Mouse (Mus musculus): ENCODE measurements around the gene Gabarap. TPM values are rescaled to one million over a fixed set of nuclear protein-coding genes. Genes with fewer than 3 reads are reported as not detected.

Gene Gabarap
- polyA plus RNA-seq, 1 experiment from 2014 or later = 590 TPM

DNA sequence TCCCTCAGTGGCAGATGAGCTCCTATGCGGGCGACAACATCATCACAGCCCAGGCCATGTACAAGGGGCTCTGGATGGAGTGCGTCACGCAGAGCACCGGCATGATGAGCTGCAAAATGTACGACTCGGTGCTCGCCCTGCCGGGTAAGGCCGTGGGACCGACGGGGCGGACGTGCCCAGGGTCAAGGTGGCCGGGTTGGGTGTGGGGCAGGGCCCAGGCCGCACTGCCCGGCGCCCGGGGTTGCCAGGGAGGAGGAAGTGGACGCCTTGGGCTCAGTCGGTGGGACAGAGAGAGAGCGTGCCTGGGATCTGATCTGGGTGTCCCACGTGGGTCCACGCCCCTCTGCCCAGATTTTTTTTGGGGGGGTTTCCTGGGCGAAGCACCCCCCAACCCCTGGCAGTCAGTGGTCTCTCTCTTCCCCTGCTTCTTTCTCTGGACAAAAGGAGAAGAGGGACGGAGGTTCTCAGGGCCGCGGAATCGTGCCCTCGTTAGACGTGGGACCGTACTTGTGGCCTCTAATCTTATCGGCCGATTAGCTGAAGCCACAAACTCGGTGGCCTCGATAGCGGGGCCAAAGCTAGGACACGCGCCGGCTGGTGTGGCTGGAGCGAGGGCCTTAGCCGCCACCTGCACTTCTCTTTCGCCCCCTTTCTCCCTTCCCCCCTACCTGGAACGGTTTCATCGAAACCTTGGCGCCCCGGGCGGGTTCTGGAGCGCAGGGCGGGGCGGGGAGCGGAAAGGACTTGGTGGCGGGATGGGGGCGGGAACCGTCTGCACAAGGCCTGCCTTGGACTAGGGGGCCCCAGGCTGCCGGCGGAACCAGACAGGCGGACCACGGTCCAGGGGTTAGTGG lies 24.7 kb upstream of the Gabarap start:
- ATAC-seq (ENCODE audit: low read depth) (peak; percentile 27), DNase-seq (ENCODE audit: low spot score) (peak; percentile 67)
- Histone ChIP-seq H3K27me3 (replicated peaks; ENCODE audit: control insufficient read depth, insufficient read depth, low read length) (peaks cover 61% of the 10 kb centered on the region), H3K27ac (replicated peaks; ENCODE audit: low read depth, low read length) (0 out of 2 replicates have a peak overlapping the region, but pooled peaks have one; percentile 8), H3K4me1 (ENCODE audit: control insufficient read depth, insufficient read depth, low read length) (peaks cover 6% of the 10 kb centered on the region; the same call in 1 of the 2 replicates), H3K9me3 (ENCODE audit: control insufficient read depth, low read length) (no peaks in the 10 kb centered on the region), H3K36me3 (ENCODE audit: control insufficient read depth, insufficient read depth, low read length) (peaks cover 32% of the 10 kb centered on the region), H3K4me2 (ENCODE audit: low read depth, low read length) (peak overlapping the region; percentile 67), H3K9ac (ENCODE audit: low read depth, low read length) (peak overlapping the region; percentile 62), H3K4me3 (ENCODE audit: low read depth, low read length) (peak overlapping the region; percentile 45)
- WGBS = 2% methylated on average over 39 of the region's 59 CpGs

DNA sequence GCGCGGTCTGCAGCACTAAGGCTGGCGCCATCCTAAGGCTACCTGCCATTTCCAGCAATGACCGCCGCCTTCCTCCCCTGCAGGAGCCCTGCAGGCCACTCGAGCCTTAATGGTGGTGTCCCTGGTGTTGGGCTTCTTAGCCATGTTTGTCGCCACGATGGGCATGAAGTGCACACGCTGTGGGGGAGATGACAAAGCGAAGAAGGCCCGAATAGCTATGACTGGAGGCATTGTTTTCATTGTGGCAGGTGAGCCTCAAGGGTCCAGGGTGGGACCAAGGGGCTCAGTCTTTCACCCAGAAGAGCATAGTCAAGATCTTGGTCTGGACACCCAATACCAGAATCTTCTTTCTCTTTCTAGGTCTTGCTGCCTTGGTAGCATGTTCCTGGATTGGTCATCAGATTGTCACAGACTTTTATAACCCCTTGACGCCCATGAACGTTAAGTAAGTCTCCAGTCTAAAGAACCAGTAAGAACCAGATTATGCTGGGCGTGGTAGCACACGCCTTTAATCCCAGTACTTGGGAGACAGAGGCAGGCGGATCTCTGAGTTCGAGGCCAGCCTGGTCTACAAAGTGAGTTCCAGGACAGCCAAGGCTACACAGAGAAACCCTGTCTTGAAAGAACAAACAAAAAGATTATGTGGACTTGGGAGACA lies 24.0 kb upstream of the Gabarap start:
- WGBS = 49% methylated on average over 13 of the region's 17 CpGs
- DNase-seq (ENCODE audit: low spot score) (no peak), ATAC-seq (ENCODE audit: low read depth) (no peak)
- no peaks in the 10 kb centered on the region for H3K9me3 ChIP-seq (ENCODE audit: control insufficient read depth, low read length)
- H3K27ac ChIP-seq (replicated peaks; ENCODE audit: low read depth, low read length) = 0 out of 2 replicates have a peak overlapping the region, but pooled peaks have one; percentile 8
- H3K27me3 ChIP-seq (replicated peaks; ENCODE audit: control insufficient read depth, insufficient read depth, low read length) = peaks cover 59% of the 10 kb centered on the region
- peaks cover 32% of the 10 kb centered on the region for H3K36me3 ChIP-seq (ENCODE audit: control insufficient read depth, insufficient read depth, low read length)
- H3K9ac ChIP-seq (ENCODE audit: low read depth, low read length) = peak overlapping the region; percentile 62
- H3K4me2 ChIP-seq (ENCODE audit: low read depth, low read length) = peak overlapping the region; percentile 67
- H3K4me1 ChIP-seq (ENCODE audit: control insufficient read depth, insufficient read depth, low read length) = peaks cover 6% of the 10 kb centered on the region; the same call in 1 of the 2 replicates
- H3K4me3 ChIP-seq (ENCODE audit: low read depth, low read length) = peak overlapping the region; percentile 45

DNA sequence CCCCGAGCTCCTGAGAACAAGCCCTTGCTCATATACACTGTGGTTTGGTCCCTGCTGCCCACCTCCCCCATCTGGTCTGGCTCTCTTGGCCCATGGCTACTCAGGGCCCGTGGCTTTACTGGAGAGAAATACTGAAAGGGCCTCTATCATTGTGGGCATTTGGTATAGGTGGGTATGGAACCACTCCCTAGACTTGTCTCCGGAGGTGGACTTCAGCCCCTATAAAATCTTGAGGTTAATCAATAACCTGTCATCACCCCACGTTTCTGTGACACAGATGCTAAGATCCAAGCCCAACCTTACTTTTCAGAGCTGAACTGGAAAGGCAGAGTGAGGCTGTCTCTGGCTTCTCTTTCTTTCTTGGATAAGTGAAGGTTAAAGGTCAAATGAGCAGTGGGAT lies 22.1 kb upstream of the Gabarap start:
- ATAC-seq (ENCODE audit: low read depth) (no peak), DNase-seq (ENCODE audit: low spot score) (no peak)
- Histone ChIP-seq H3K27ac (replicated peaks; ENCODE audit: low read depth, low read length) (no peak overlapping the region), H3K9me3 (ENCODE audit: control insufficient read depth, low read length) (no peaks in the 10 kb centered on the region), H3K9ac (ENCODE audit: low read depth, low read length) (no peak overlapping the region), H3K4me3 (ENCODE audit: low read depth, low read length) (no peak overlapping the region), H3K4me1 (ENCODE audit: control insufficient read depth, insufficient read depth, low read length) (peaks cover 6% of the 10 kb centered on the region; the same call in 1 of the 2 replicates), H3K27me3 (replicated peaks; ENCODE audit: control insufficient read depth, insufficient read depth, low read length) (peaks cover 41% of the 10 kb centered on the region), H3K4me2 (ENCODE audit: low read depth, low read length) (no peak overlapping the region), H3K36me3 (ENCODE audit: control insufficient read depth, insufficient read depth, low read length) (peaks cover 44% of the 10 kb centered on the region)
- WGBS = 85% methylated on average over 4 of the region's 4 CpGs

DNA sequence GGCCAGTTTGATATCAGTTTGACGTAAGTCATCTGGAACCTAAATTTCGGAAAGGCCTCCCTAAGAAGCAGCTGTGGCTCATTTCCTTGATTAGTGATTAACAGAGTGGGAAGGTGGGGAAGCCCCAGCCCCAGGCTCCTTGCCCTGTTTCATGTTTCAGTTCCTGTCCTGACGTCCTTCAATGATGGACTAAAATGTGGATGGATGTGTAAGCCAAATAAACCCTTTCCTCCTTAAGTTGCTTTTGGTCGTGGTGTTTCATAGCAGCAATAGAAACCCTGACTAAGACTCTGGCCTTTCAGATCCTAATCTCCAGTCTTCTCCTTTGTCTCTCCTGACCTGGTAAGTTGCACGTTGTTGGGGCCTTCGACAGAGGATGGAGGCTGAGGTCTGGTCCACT lies 20.7 kb upstream of the Gabarap start:
- 69% methylated on average over 6 of the region's 6 CpGs for WGBS
- H3K4me2 ChIP-seq (ENCODE audit: low read depth, low read length) = no peak overlapping the region
- ATAC-seq (ENCODE audit: low read depth) = no peak
- H3K36me3 ChIP-seq (ENCODE audit: control insufficient read depth, insufficient read depth, low read length) = peaks cover 57% of the 10 kb centered on the region
- H3K27ac ChIP-seq (replicated peaks; ENCODE audit: low read depth, low read length) = no peak overlapping the region
- no peak for DNase-seq (ENCODE audit: low spot score)
- no peaks in the 10 kb centered on the region for H3K9me3 ChIP-seq (ENCODE audit: control insufficient read depth, low read length)
- peaks cover 26% of the 10 kb centered on the region for H3K27me3 ChIP-seq (replicated peaks; ENCODE audit: control insufficient read depth, insufficient read depth, low read length)
- 0 out of 2 replicates have a peak overlapping the region, but pooled peaks have one; percentile 6 for H3K9ac ChIP-seq (ENCODE audit: low read depth, low read length)
- peaks cover 6% of the 10 kb centered on the region; the same call in 1 of the 2 replicates for H3K4me1 ChIP-seq (ENCODE audit: control insufficient read depth, insufficient read depth, low read length)
- H3K4me3 ChIP-seq (ENCODE audit: low read depth, low read length) = no peak overlapping the region

DNA sequence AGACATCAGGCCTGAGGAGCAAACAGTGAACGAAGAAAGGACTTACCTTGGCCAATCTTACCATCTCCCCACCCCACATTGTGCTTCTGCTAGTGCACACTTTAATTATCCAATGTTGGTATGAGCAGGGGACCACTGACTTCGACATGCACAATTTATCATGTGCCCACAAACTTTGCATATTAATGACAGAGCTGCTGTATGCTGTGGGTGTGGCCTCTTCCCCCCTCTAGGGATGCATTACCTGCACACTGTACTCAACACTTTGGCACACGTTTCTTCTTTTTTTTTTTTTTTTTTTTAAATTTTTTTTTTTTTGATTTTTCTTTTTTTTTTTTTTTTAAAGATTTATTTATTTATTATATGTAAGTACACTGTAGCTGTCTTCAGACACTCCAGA lies 20.2 kb upstream of the Gabarap start:
- no peak overlapping the region for H3K9ac ChIP-seq (ENCODE audit: low read depth, low read length)
- ATAC-seq (ENCODE audit: low read depth) (no peak), DNase-seq (ENCODE audit: low spot score) (no peak)
- peaks cover 6% of the 10 kb centered on the region; the same call in 1 of the 2 replicates for H3K4me1 ChIP-seq (ENCODE audit: control insufficient read depth, insufficient read depth, low read length)
- H3K4me3 ChIP-seq (ENCODE audit: low read depth, low read length) = no peak overlapping the region
- H3K9me3 ChIP-seq (ENCODE audit: control insufficient read depth, low read length) = no peaks in the 10 kb centered on the region
- H3K4me2 ChIP-seq (ENCODE audit: low read depth, low read length) = no peak overlapping the region
- H3K27ac ChIP-seq (replicated peaks; ENCODE audit: low read depth, low read length) = no peak overlapping the region
- peaks cover 21% of the 10 kb centered on the region for H3K27me3 ChIP-seq (replicated peaks; ENCODE audit: control insufficient read depth, insufficient read depth, low read length)
- WGBS = 70% methylated on average over 3 of the region's 3 CpGs
- H3K36me3 ChIP-seq (ENCODE audit: control insufficient read depth, insufficient read depth, low read length) = peaks cover 63% of the 10 kb centered on the region

DNA sequence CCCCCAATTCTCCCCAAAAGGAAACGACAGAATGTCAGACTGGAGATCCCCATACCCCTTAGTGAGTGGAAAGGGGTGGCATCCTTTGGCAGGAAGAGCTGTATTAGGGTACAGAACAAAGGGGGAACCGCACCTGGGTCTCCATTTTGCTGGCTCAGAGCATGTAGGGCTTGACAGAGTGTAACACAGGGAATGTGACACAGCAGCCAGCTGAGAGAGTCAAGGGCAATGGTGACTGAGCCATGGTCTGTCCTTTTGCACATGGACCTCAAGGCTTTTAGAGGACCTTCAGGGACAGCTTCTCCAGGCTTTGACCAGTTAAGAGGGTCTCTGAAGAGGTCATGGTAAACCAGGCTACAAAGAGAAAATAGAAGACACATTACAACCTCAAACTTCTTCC lies 16.0 kb upstream of the Gabarap start:
- H3K4me3 ChIP-seq (ENCODE audit: low read depth, low read length) = no peak overlapping the region
- no peak overlapping the region for H3K4me2 ChIP-seq (ENCODE audit: low read depth, low read length)
- ATAC-seq (ENCODE audit: low read depth) (no peak), DNase-seq (ENCODE audit: low spot score) (no peak)
- 94% methylated on average over 2 of the region's 2 CpGs for WGBS
- no peaks in the 10 kb centered on the region for H3K9me3 ChIP-seq (ENCODE audit: control insufficient read depth, low read length)
- no peak overlapping the region for H3K9ac ChIP-seq (ENCODE audit: low read depth, low read length)
- H3K27me3 ChIP-seq (replicated peaks; ENCODE audit: control insufficient read depth, insufficient read depth, low read length) = no peaks in the 10 kb centered on the region
- peaks cover 71% of the 10 kb centered on the region for H3K36me3 ChIP-seq (ENCODE audit: control insufficient read depth, insufficient read depth, low read length)
- H3K4me1 ChIP-seq (ENCODE audit: control insufficient read depth, insufficient read depth, low read length) = peaks cover 4% of the 10 kb centered on the region; the same call in 1 of the 2 replicates
- no peak overlapping the region for H3K27ac ChIP-seq (replicated peaks; ENCODE audit: low read depth, low read length)

DNA sequence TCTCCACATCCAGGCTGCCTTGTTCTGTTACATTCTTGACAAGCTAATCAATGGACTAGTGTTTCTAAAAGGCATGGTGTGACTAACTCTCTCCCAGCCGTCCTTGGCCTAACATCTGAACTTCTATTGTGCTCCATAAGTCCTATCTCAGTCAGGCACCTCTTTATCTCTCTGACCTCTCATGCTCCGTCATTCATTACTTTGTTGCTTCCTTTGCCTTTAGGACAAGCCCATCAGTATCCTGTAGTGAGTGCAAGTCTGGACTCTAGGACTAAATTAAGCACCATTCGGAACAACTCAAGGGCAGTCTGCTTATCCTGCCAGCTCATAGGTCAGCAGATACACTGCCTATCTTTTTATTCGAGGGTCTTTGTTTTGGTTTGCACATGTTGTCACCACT lies 14.7 kb upstream of the Gabarap start:
- no peak for ATAC-seq (ENCODE audit: low read depth)
- H3K36me3 ChIP-seq (ENCODE audit: control insufficient read depth, insufficient read depth, low read length) = peaks cover 62% of the 10 kb centered on the region
- 83% methylated on average over 4 of the region's 4 CpGs for WGBS

DNA sequence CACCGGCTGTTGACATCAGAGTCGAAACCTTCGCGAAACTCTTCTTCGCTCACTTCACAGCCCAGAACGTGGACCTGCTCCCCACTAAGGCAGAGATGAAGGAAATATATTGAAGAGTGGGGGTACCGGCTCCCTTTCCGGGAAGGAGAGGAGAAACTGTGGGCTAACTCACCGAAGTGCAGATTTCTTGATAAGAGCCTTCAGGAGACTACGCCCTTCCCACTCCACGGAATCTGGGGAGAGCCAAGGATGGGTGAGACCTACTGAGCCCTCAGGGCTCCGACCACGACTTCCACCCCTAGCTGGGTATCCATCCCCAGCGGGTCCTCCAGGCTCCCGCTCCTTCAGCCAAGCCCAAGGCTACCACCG lies 11.1 kb upstream of the Gabarap start:
- ATAC-seq (ENCODE audit: low read depth) (no peak), DNase-seq (ENCODE audit: low spot score) (no peak)
- H3K9ac ChIP-seq (ENCODE audit: low read depth, low read length) = peak overlapping the region; percentile 98
- peaks cover 17% of the 10 kb centered on the region for H3K4me1 ChIP-seq (ENCODE audit: control insufficient read depth, insufficient read depth, low read length)
- peak overlapping the region; percentile 99 for H3K4me3 ChIP-seq (ENCODE audit: low read depth, low read length)
- peaks cover 50% of the 10 kb centered on the region for H3K36me3 ChIP-seq (ENCODE audit: control insufficient read depth, insufficient read depth, low read length)
- WGBS = 2% methylated on average over 16 of the region's 16 CpGs
- no peaks in the 10 kb centered on the region for H3K9me3 ChIP-seq (ENCODE audit: control insufficient read depth, low read length)
- H3K27me3 ChIP-seq (replicated peaks; ENCODE audit: control insufficient read depth, insufficient read depth, low read length) = no peaks in the 10 kb centered on the region
- peak overlapping the region; percentile 60 for H3K4me2 ChIP-seq (ENCODE audit: low read depth, low read length)
- H3K27ac ChIP-seq (replicated peaks; ENCODE audit: low read depth, low read length) = peak overlapping the region; percentile 99

More for the DNA sequence above, 14.7 kb upstream of the Gabarap start:
- H3K4me2 ChIP-seq (ENCODE audit: low read depth, low read length) = no peak overlapping the region
- DNase-seq (ENCODE audit: low spot score) = no peak
- H3K4me3 ChIP-seq (ENCODE audit: low read depth, low read length) = no peak overlapping the region
- no peak overlapping the region for H3K9ac ChIP-seq (ENCODE audit: low read depth, low read length)
- peaks cover 4% of the 10 kb centered on the region; the same call in 1 of the 2 replicates for H3K4me1 ChIP-seq (ENCODE audit: control insufficient read depth, insufficient read depth, low read length)
- H3K9me3 ChIP-seq (ENCODE audit: control insufficient read depth, low read length) = no peaks in the 10 kb centered on the region
- no peak overlapping the region for H3K27ac ChIP-seq (replicated peaks; ENCODE audit: low read depth, low read length)
- H3K27me3 ChIP-seq (replicated peaks; ENCODE audit: control insufficient read depth, insufficient read depth, low read length) = no peaks in the 10 kb centered on the region
